Mouse (Mus musculus) cortical plate, adult 2 months (tissue): ENCODE data around the gene Cd300ld4.

Experiments used
- CTCF ChIP-seq: fragments of 200-500 bp; IDR thresholded peaks from 2 replicates; pipeline ENCODE4 v1.5.1; 2011; ENCODE audit warnings: mild to moderate bottlenecking, control low read depth, low read length; ENCODE audit not compliant: insufficient read depth; ENCODE audit errors: extremely low read depth
- POLR2A ChIP-seq: fragments of 200-500 bp; IDR thresholded peaks from 2 replicates; pipeline ENCODE4 v1.6.1; 2011; ENCODE audit warnings: mild to moderate bottlenecking, low read length, control low read depth; ENCODE audit not compliant: insufficient read depth; ENCODE audit errors: extremely low read depth

DNA sequence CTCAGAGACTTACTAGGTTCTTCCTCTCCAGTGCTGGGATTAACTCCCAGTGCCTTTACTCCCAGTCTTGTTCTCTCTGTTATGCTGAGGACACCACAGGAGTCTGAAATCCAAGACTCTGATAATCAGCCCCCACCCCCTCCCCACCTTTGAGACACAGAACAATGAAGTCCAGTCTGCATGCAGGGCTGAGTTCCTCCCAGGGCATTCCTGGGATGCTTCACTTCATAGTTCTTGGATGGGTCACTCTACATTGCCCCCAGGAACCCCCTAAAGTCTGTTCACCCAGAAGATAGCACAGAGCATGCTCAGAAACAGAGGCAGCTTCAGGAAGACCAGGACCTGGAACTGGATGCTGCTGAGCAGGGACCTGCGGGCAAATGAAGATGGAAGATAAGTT, 26.2 kb upstream of the Cd300ld4 start:
- no peak for TF ChIP-seq POLR2A
- TF ChIP-seq CTCF, result no peak
